Mouse (Mus musculus): ENCODE results near the gene Tuft1.
"Not testable (repeated sequence)": the region's sequence is repeated elsewhere in the genome, so short reads cannot be mapped to it uniquely, and the experiment has no call there.

DNA sequence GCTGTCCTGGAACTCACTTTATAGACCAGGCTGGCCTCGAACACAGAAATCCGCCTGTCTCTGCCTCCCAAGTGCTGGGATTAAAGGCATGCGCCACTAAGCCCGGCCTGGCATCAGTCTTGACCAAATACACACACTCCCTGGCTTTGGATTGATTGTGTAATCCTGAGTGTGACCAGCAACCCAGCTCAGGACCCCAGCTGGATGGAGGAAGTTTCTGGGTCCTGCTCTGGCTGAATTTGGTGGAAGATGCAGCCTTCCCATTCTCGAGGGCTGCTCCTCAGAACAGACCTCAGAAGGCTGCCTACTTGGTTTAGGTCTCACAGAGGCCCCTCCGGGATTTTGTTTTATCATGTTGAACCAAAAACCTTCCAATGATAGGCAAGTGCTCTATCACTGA lies 36.9 kb upstream of the Tuft1 start:
- TF ChIP-seq CTCF (IDR thresholded peaks at IDR 0.05; ENCODE audit: control insufficient read depth, insufficient read depth, insufficient replicate concordance, low read depth, low read length); POLR2A (IDR thresholded peaks at IDR 0.05; ENCODE audit: control insufficient read depth, low read depth, low read length): not testable (repeated sequence)

Data from testis, adult 2 months (tissue).